Mouse (Mus musculus) stomach, embryonic 14.5 days (tissue): ENCODE results near the gene Clpx. TPM values are rescaled to one million over a fixed set of nuclear protein-coding genes. Genes with fewer than 3 reads are reported as not detected.

Experiments used
- ATAC-seq: fragments of 200-750 bp; cut with Nextera tagmentation; 2 replicates; pipeline ENCODE4 v1.8.0; 2017; ENCODE audit warnings: low read depth, moderate TSS enrichment; ENCODE audit not compliant: insufficient number of reproducible peaks, insufficient read depth, low FRiP score
- H3K27ac ChIP-seq: fragments of 300-500 bp; sonication (generic); 2 replicates; pipeline ENCODE4 v1.5.1; 2014; ENCODE audit warnings: mild to moderate bottlenecking, low read length, moderate library complexity, mixed read lengths
- H3K27me3 ChIP-seq: fragments of 300-500 bp; sonication (generic); 2 replicates; pipeline ENCODE4 v1.6.1; 2014; ENCODE audit warnings: low read length, control low read depth, mixed read lengths; ENCODE audit not compliant: control insufficient read depth, insufficient read depth
- H3K36me3 ChIP-seq: fragments of 300-500 bp; sonication (generic); 2 replicates; pipeline ENCODE4 v1.6.1; 2014; ENCODE audit warnings: mild to moderate bottlenecking, control low read depth, low read length, moderate library complexity, mixed read lengths; ENCODE audit not compliant: control insufficient read depth, insufficient read depth
- H3K4me1 ChIP-seq: fragments of 300-500 bp; sonication (generic); 2 replicates; pipeline ENCODE4 v1.6.1; 2014; ENCODE audit warnings: low read length, control low read depth, mixed read lengths; ENCODE audit not compliant: control insufficient read depth, insufficient read depth
- H3K4me2 ChIP-seq: fragments of 300-500 bp; sonication (generic); replicated peaks from 2 replicates; pipeline ENCODE4 v1.6.1; 2014; ENCODE audit warnings: low read depth, low read length, control low read depth
- H3K4me3 ChIP-seq: fragments of 300-500 bp; sonication (generic); 2 replicates; pipeline ENCODE4 v1.5.1; 2014; ENCODE audit warnings: low read depth, low read length, control low read depth
- H3K9ac ChIP-seq: fragments of 300-500 bp; sonication (generic); replicated peaks from 2 replicates; pipeline ENCODE4 v1.6.1; 2014; ENCODE audit warnings: low read depth, mild to moderate bottlenecking, control low read depth, low read length, moderate library complexity, mixed read lengths
- H3K9me3 ChIP-seq: fragments of 300-500 bp; sonication (generic); 2 replicates; pipeline ENCODE4 v1.6.1; 2016; ENCODE audit warnings: low read depth, low read length, control low read depth; ENCODE audit not compliant: control insufficient read depth
- WGBS: fragments of 180-500 bp; shearing (Covaris S2); extraction: QIAGEN DNeasy Blood & Tissue Kit; methylation state at CpG from one replicate; pipeline ENCODE4 v1.1.7; 2014; 5-methylcytosine and 5-hydroxymethylcytosine counted together
- polyA plus RNA-seq: library from polyadenylated mRNA; unstranded; fragments of >200 nt; fragmentation: Nextera tagmentation; extraction: Ambion mirVana; gene quantifications from 2 replicates; pipeline ENCODE4 v1.2.1, GENCODE M21; 2014

The Clpx gene
- polyA plus RNA-seq, 1 experiment from 2014 or later: 56.7 TPM

- H3K27me3 ChIP-seq: no peaks in the 10 kb centered on the region
- peaks cover 28% of the 10 kb centered on the region for H3K36me3 ChIP-seq
- no peak overlapping the region for H3K9ac ChIP-seq
- H3K27ac ChIP-seq: no peak overlapping the region
- peaks cover 10% of the 10 kb centered on the region; the same call in 1 of the 2 replicates for H3K4me1 ChIP-seq
- WGBS: 98% methylated on average over 2 of the region's 2 CpGs
- H3K4me2 ChIP-seq: no peak overlapping the region
- no peak overlapping the region for H3K4me3 ChIP-seq
- ATAC-seq: no peak
- H3K9me3 ChIP-seq: no peaks in the 10 kb centered on the region
These were observed 3.0 kb downstream of the Clpx start for GRCm38 (mm10) chr9:65297056-65297455.

- Histone ChIP-seq H3K36me3 (peaks cover 38% of the 10 kb centered on the region), H3K4me1 (0 out of 2 replicates have a peak, but pooled peaks cover 6% of the 10 kb centered on the region), H3K9me3 (no peaks in the 10 kb centered on the region), H3K27ac (no peak overlapping the region), H3K4me2 (no peak overlapping the region), H3K4me3 (no peak overlapping the region), H3K9ac (no peak overlapping the region), H3K27me3 (no peaks in the 10 kb centered on the region)
- ATAC-seq: no peak
- WGBS: 89% methylated on average over 3 of the region's 3 CpGs
These were observed 4.7 kb downstream of the Clpx start for GRCm38 (mm10) chr9:65298761-65299160.

GRCm38 (mm10) chr9:65299650-65300049 is 5.6 kb downstream of the Clpx start:
- no peak overlapping the region for H3K9ac ChIP-seq
- H3K27me3 ChIP-seq: no peaks in the 10 kb centered on the region
- H3K4me2 ChIP-seq: no peak overlapping the region
- no peaks in the 10 kb centered on the region for H3K9me3 ChIP-seq
- H3K4me3 ChIP-seq: no peak overlapping the region
- H3K4me1 ChIP-seq: 0 out of 2 replicates have a peak, but pooled peaks cover 6% of the 10 kb centered on the region
- peaks cover 39% of the 10 kb centered on the region for H3K36me3 ChIP-seq
- 95% methylated on average over 7 of the region's 7 CpGs for WGBS
- no peak for ATAC-seq
- H3K27ac ChIP-seq: no peak overlapping the region

GRCm38 (mm10) chr9:65302327-65302983 is 8.4 kb downstream of the Clpx start:
- Histone ChIP-seq H3K4me2 (no peak overlapping the region), H3K9ac (no peak overlapping the region), H3K27ac (no peak overlapping the region), H3K4me1 (no peaks in the 10 kb centered on the region), H3K27me3 (no peaks in the 10 kb centered on the region), H3K9me3 (no peaks in the 10 kb centered on the region), H3K36me3 (peaks cover 37% of the 10 kb centered on the region), H3K4me3 (no peak overlapping the region)
- 94% methylated on average over 4 of the region's 4 CpGs for WGBS
- ATAC-seq: no peak

GRCm38 (mm10) chr9:65303586-65303985 is 9.5 kb downstream of the Clpx start:
- H3K4me2 ChIP-seq: no peak overlapping the region
- H3K36me3 ChIP-seq: peaks cover 37% of the 10 kb centered on the region
- H3K9ac ChIP-seq: no peak overlapping the region
- no peaks in the 10 kb centered on the region for H3K9me3 ChIP-seq
- H3K27ac ChIP-seq: no peak overlapping the region
- no peak for ATAC-seq
- 94% methylated on average over 4 of the region's 4 CpGs for WGBS
- H3K4me3 ChIP-seq: no peak overlapping the region
- H3K4me1 ChIP-seq: no peaks in the 10 kb centered on the region
- no peaks in the 10 kb centered on the region for H3K27me3 ChIP-seq

- Histone ChIP-seq H3K9ac (no peak overlapping the region), H3K27ac (no peak overlapping the region), H3K36me3 (peaks cover 42% of the 10 kb centered on the region), H3K4me2 (no peak overlapping the region), H3K4me1 (no peaks in the 10 kb centered on the region), H3K27me3 (no peaks in the 10 kb centered on the region), H3K9me3 (no peaks in the 10 kb centered on the region), H3K4me3 (no peak overlapping the region)
- WGBS: 75% methylated on average over 4 of the region's 4 CpGs
- ATAC-seq: no peak
These were observed 10.2 kb downstream of the Clpx start for GRCm38 (mm10) chr9:65304300-65304699.

GRCm38 (mm10) chr9:65306672-65307071 is 12.6 kb downstream of the Clpx start:
- ATAC-seq: no peak
- H3K9me3 ChIP-seq: no peaks in the 10 kb centered on the region
- H3K27me3 ChIP-seq: no peaks in the 10 kb centered on the region
- H3K4me2 ChIP-seq: no peak overlapping the region
- no peak overlapping the region for H3K27ac ChIP-seq
- WGBS: 94% methylated on average over 2 of the region's 2 CpGs
- H3K36me3 ChIP-seq: peaks cover 38% of the 10 kb centered on the region
- H3K9ac ChIP-seq: no peak overlapping the region
- no peaks in the 10 kb centered on the region for H3K4me1 ChIP-seq
- no peak overlapping the region for H3K4me3 ChIP-seq

- 85% methylated on average over 1 of the region's 1 CpGs for WGBS
- no peaks in the 10 kb centered on the region for H3K27me3 ChIP-seq
- no peak overlapping the region for H3K4me3 ChIP-seq
- H3K27ac ChIP-seq: no peak overlapping the region
- no peak overlapping the region for H3K4me2 ChIP-seq
- no peaks in the 10 kb centered on the region for H3K9me3 ChIP-seq
- no peak for ATAC-seq
- H3K9ac ChIP-seq: no peak overlapping the region
- H3K36me3 ChIP-seq: peaks cover 46% of the 10 kb centered on the region
- H3K4me1 ChIP-seq: no peaks in the 10 kb centered on the region
These were observed 14.0 kb downstream of the Clpx start for GRCm38 (mm10) chr9:65308011-65308410.
